Mouse (Mus musculus): ENCODE results near the gene Tmem210. TPM values are rescaled to one million over a fixed set of nuclear protein-coding genes. Genes with fewer than 3 reads are reported as not detected.

Gene Tmem210
- polyA plus RNA-seq, 1 experiment from 2014 or later, result not detected

GRCm38 (mm10) chr2:25291184-25292053 lies 3.5 kb downstream of the Tmem210 start:
- H3K27me3 ChIP-seq (ENCODE audit: low read depth, poor library complexity, severe bottlenecking), result peaks cover 100% of the 10 kb centered on the region
- peaks cover 27% of the 10 kb centered on the region for H3K4me1 ChIP-seq
- peak; percentile 46 for DNase-seq (ENCODE audit: low spot score)
- 7% methylated on average over 32 of the region's 32 CpGs for WGBS
- no peaks in the 10 kb centered on the region for H3K9me3 ChIP-seq (replicated peaks)
- H3K4me3 ChIP-seq, result peak overlapping the region; percentile 40
- no peak overlapping the region for H3K27ac ChIP-seq
- H3K36me3 ChIP-seq, result peaks cover 4% of the 10 kb centered on the region

- no peak overlapping the region for H3K27ac ChIP-seq
- DNase-seq (ENCODE audit: low spot score), result no peak
- H3K36me3 ChIP-seq, result no peaks in the 10 kb centered on the region
- peaks cover 27% of the 10 kb centered on the region for H3K4me1 ChIP-seq
- peak overlapping the region; percentile 40 for H3K4me3 ChIP-seq
- H3K27me3 ChIP-seq (ENCODE audit: low read depth, poor library complexity, severe bottlenecking), result peaks cover 100% of the 10 kb centered on the region
- WGBS, result 8% methylated on average over 42 of the region's 43 CpGs
- H3K9me3 ChIP-seq (replicated peaks), result no peaks in the 10 kb centered on the region
Measured at GRCm38 (mm10) chr2:25292054-25292544, 4.2 kb downstream of the Tmem210 start.

- Histone ChIP-seq H3K9me3 (replicated peaks) (no peaks in the 10 kb centered on the region), H3K27me3 (ENCODE audit: low read depth, poor library complexity, severe bottlenecking) (peaks cover 100% of the 10 kb centered on the region), H3K4me3 (no peak overlapping the region), H3K27ac (no peak overlapping the region), H3K4me1 (peaks cover 27% of the 10 kb centered on the region), H3K36me3 (no peaks in the 10 kb centered on the region)
- WGBS, result 0% methylated on average over 1 of the region's 1 CpGs
- DNase-seq (ENCODE audit: low spot score), result peak; percentile 90
Measured at GRCm38 (mm10) chr2:25292856-25293255, 4.9 kb downstream of the Tmem210 start.

- Histone ChIP-seq H3K9me3 (replicated peaks) (no peaks in the 10 kb centered on the region), H3K4me3 (no peak overlapping the region), H3K4me1 (peaks cover 27% of the 10 kb centered on the region), H3K36me3 (no peaks in the 10 kb centered on the region), H3K27ac (no peak overlapping the region), H3K27me3 (ENCODE audit: low read depth, poor library complexity, severe bottlenecking) (peaks cover 99% of the 10 kb centered on the region)
- 75% methylated on average over 9 of the region's 9 CpGs for WGBS
- DNase-seq (ENCODE audit: low spot score), result no peak
Measured at GRCm38 (mm10) chr2:25293706-25294105, 5.8 kb downstream of the Tmem210 start.

- Histone ChIP-seq H3K4me1 (peaks cover 4% of the 10 kb centered on the region), H3K9me3 (replicated peaks) (no peaks in the 10 kb centered on the region), H3K36me3 (no peaks in the 10 kb centered on the region), H3K27ac (no peak overlapping the region), H3K27me3 (ENCODE audit: low read depth, poor library complexity, severe bottlenecking) (peaks cover 72% of the 10 kb centered on the region), H3K4me3 (no peak overlapping the region)
- DNase-seq (ENCODE audit: low spot score), result no peak
- 81% methylated on average over 8 of the region's 8 CpGs for WGBS
Measured at GRCm38 (mm10) chr2:25297093-25297492, 9.1 kb downstream of the Tmem210 start.

- Histone ChIP-seq H3K4me3 (no peak overlapping the region), H3K4me1 (no peaks in the 10 kb centered on the region), H3K36me3 (no peaks in the 10 kb centered on the region), H3K9me3 (replicated peaks) (no peaks in the 10 kb centered on the region), H3K27me3 (ENCODE audit: low read depth, poor library complexity, severe bottlenecking) (peaks cover 67% of the 10 kb centered on the region), H3K27ac (no peak overlapping the region)
- 82% methylated on average over 10 of the region's 10 CpGs for WGBS
- no peak for DNase-seq (ENCODE audit: low spot score)
Measured at GRCm38 (mm10) chr2:25298046-25298445, 10.1 kb downstream of the Tmem210 start.

- H3K4me3 ChIP-seq, result no peak overlapping the region
- peaks cover 12% of the 10 kb centered on the region for H3K4me1 ChIP-seq
- H3K36me3 ChIP-seq, result no peaks in the 10 kb centered on the region
- H3K9me3 ChIP-seq (replicated peaks), result no peaks in the 10 kb centered on the region
- WGBS, result 74% methylated on average over 3 of the region's 3 CpGs
- DNase-seq (ENCODE audit: low spot score), result no peak
- H3K27me3 ChIP-seq (ENCODE audit: low read depth, poor library complexity, severe bottlenecking), result peaks cover 67% of the 10 kb centered on the region
- no peak overlapping the region for H3K27ac ChIP-seq
Measured at GRCm38 (mm10) chr2:25303452-25303851, 15.5 kb downstream of the Tmem210 start.

- Histone ChIP-seq H3K4me1 (peaks cover 12% of the 10 kb centered on the region), H3K27ac (no peak overlapping the region), H3K4me3 (peak overlapping the region; percentile 51), H3K27me3 (ENCODE audit: low read depth, poor library complexity, severe bottlenecking) (peaks cover 72% of the 10 kb centered on the region), H3K9me3 (replicated peaks) (no peaks in the 10 kb centered on the region), H3K36me3 (no peaks in the 10 kb centered on the region)
- 72% methylated on average over 7 of the region's 7 CpGs for WGBS
- DNase-seq (ENCODE audit: low spot score), result no peak
Measured at GRCm38 (mm10) chr2:25303931-25304656, 16.1 kb downstream of the Tmem210 start.

- peak; percentile 66 for DNase-seq (ENCODE audit: low spot score)
- Histone ChIP-seq H3K27ac (no peak overlapping the region), H3K4me3 (peak overlapping the region; percentile 51), H3K9me3 (replicated peaks) (no peaks in the 10 kb centered on the region), H3K27me3 (ENCODE audit: low read depth, poor library complexity, severe bottlenecking) (peaks cover 80% of the 10 kb centered on the region), H3K36me3 (no peaks in the 10 kb centered on the region), H3K4me1 (peaks cover 12% of the 10 kb centered on the region)
- WGBS, result 2% methylated on average over 44 of the region's 45 CpGs
Measured at GRCm38 (mm10) chr2:25304657-25305541, 17.0 kb downstream of the Tmem210 start.

GRCm38 (mm10) chr2:25305587-25306359 lies 17.8 kb downstream of the Tmem210 start:
- no peaks in the 10 kb centered on the region for H3K36me3 ChIP-seq
- H3K4me1 ChIP-seq, result peaks cover 12% of the 10 kb centered on the region
- DNase-seq (ENCODE audit: low spot score), result no peak
- no peak overlapping the region for H3K27ac ChIP-seq
- WGBS, result 52% methylated on average over 14 of the region's 14 CpGs
- H3K4me3 ChIP-seq, result peak overlapping the region; percentile 51
- H3K27me3 ChIP-seq (ENCODE audit: low read depth, poor library complexity, severe bottlenecking), result peaks cover 89% of the 10 kb centered on the region
- no peaks in the 10 kb centered on the region for H3K9me3 ChIP-seq (replicated peaks)

GRCm38 (mm10) chr2:25310180-25310579 lies 22.2 kb downstream of the Tmem210 start:
- no peak for DNase-seq (ENCODE audit: low spot score)
- Histone ChIP-seq H3K4me1 (peaks cover 3% of the 10 kb centered on the region), H3K9me3 (replicated peaks) (no peaks in the 10 kb centered on the region), H3K27ac (no peak overlapping the region), H3K27me3 (ENCODE audit: low read depth, poor library complexity, severe bottlenecking) (peaks cover 99% of the 10 kb centered on the region), H3K4me3 (no peak overlapping the region), H3K36me3 (no peaks in the 10 kb centered on the region)
- 50% methylated on average over 10 of the region's 10 CpGs for WGBS

GRCm38 (mm10) chr2:25310969-25311368 lies 23.0 kb downstream of the Tmem210 start:
- DNase-seq (ENCODE audit: low spot score), result no peak
- Histone ChIP-seq H3K27me3 (ENCODE audit: low read depth, poor library complexity, severe bottlenecking) (peaks cover 99% of the 10 kb centered on the region), H3K36me3 (no peaks in the 10 kb centered on the region), H3K9me3 (replicated peaks) (no peaks in the 10 kb centered on the region), H3K27ac (no peak overlapping the region), H3K4me1 (no peaks in the 10 kb centered on the region), H3K4me3 (no peak overlapping the region)
- WGBS, result 1% methylated on average over 22 of the region's 22 CpGs

Measured in limb, embryonic 10.5 days (tissue).